Mouse (Mus musculus) midbrain, embryonic 11.5 days (tissue): ENCODE results near the gene Bmper. TPM values are rescaled to one million over a fixed set of nuclear protein-coding genes. Genes with fewer than 3 reads are reported as not detected.

Experiments used
- ATAC-seq: fragments of 200-750 bp; cut with Nextera tagmentation; 2 replicates; pipeline ENCODE4 v1.8.0; 2017; ENCODE audit warnings: moderate TSS enrichment, moderate library complexity; ENCODE audit not compliant: low FRiP score
- DNase-seq: peaks from one replicate; pipeline ENCODE4 v3.0.0; 2015; ENCODE audit warnings: low spot score; ENCODE audit errors: missing footprints
- H3K27ac ChIP-seq: fragments of 300-500 bp; sonication (generic); 2 replicates; pipeline ENCODE4 v1.5.1; 2014; ENCODE audit warnings: low read depth, low read length
- H3K27me3 ChIP-seq: fragments of 300-500 bp; sonication (generic); 2 replicates; pipeline ENCODE4 v1.6.1; 2014; ENCODE audit warnings: mild to moderate bottlenecking, low read length, moderate library complexity, mixed read lengths; ENCODE audit not compliant: control insufficient read depth, insufficient read depth
- H3K36me3 ChIP-seq: fragments of 300-500 bp; sonication (generic); 2 replicates; pipeline ENCODE4 v1.6.1; 2014; ENCODE audit warnings: mild to moderate bottlenecking, low read length, moderate library complexity, mixed read lengths; ENCODE audit not compliant: control insufficient read depth, insufficient read depth
- H3K4me1 ChIP-seq: fragments of 300-500 bp; sonication (generic); 2 replicates; pipeline ENCODE4 v1.6.1; 2014; ENCODE audit warnings: low read length; ENCODE audit not compliant: control insufficient read depth, insufficient read depth
- H3K4me2 ChIP-seq: fragments of 300-500 bp; sonication (generic); 2 replicates; pipeline ENCODE4 v1.6.1; 2014; ENCODE audit warnings: mild to moderate bottlenecking, moderate library complexity
- H3K4me3 ChIP-seq: fragments of 300-500 bp; sonication (generic); 2 replicates; pipeline ENCODE4 v1.5.1; 2014; ENCODE audit warnings: low read depth, low read length
- H3K9ac ChIP-seq: fragments of 300-500 bp; sonication (generic); 2 replicates; pipeline ENCODE4 v1.6.1; 2014; ENCODE audit warnings: low read length
- H3K9me3 ChIP-seq: fragments of 300-500 bp; sonication (generic); 2 replicates; pipeline ENCODE4 v1.6.1; 2016; ENCODE audit warnings: low read length; ENCODE audit not compliant: control insufficient read depth
- WGBS: fragments of 180-500 bp; shearing (Covaris S2); extraction: QIAGEN DNeasy Blood & Tissue Kit; methylation state at CpG from one replicate; pipeline ENCODE4 v1.1.7; 2014; 5-methylcytosine and 5-hydroxymethylcytosine counted together
- polyA plus RNA-seq: library from polyadenylated mRNA; unstranded; fragments of >200 nt; fragmentation: Nextera tagmentation; extraction: Ambion mirVana; gene quantifications from 2 replicates; pipeline ENCODE4 v1.2.1, GENCODE M21; 2014

The Bmper gene
- 1.4 and 2.7 TPM in 2 replicates for polyA plus RNA-seq

DNA sequence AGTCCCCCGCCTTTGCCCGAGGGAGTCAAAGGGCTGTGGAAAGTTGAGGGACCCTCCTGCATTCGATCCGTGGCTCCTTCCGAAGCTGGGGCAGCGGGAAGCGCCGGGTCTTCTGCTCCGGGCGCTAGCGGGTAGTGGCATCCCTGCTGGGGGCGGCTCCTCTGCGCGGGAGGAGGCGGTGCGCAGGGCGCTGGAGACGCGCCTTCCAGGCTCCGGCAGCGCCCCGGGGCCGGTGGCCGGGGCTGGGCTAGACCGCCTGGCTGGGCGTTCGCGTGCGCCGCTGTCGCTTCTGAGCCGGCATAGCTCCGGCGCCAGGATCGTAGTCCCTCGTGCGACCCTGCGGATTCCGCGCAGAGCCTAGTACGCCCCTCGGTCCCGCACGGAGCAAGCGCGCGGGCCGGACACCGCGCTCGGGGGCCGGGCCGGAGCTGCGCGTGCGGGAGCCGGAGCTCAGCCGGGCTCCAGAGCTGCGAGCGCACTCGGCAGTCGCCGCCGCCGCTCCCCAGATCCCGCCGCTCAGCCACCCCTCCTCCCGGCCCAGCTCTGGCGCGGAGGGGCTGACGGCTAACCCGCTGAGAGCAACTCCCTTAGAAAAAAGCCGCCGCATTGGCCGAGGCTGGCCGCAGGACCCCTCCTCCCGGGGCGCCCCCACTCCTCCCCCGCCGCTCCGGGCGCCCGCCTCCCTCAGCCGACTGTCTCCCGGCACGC is at the start of gene Bmper:
Gene Bmper (plus strand): TSS at position 236 of the 708 bp plus-strand sequence.
- under 1% methylated on average over 77 of the region's 86 CpGs for WGBS
- Histone ChIP-seq H3K4me2 (peak within 1 kb of the TSS; percentile 97), H3K4me1 (no peaks in the 10 kb centered on the region)

DNA sequence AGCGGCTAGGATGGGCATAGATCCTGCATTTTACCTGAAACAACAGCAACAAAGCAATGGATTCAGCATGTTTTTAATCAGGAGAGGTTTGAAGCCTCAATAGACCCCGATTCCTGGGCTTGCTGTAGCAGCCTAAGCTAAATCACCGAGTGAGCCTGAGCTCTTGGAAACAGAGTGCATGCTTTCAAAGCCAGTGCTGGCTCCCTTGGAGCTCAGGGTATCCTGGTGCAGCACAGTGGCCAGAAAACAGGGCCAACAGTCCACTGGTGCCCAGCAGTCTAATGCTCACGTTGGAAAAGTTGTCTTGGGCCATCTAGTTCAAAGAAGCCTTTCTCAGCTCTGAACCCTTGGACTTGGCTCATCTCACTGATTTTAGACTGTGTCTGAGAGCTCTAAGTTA is 45.4 kb upstream of the Bmper start:
- ATAC-seq (no peak), DNase-seq (no peak)
- no peak overlapping the region for H3K27ac ChIP-seq
- H3K9ac ChIP-seq = no peak overlapping the region
- no peak overlapping the region for H3K4me3 ChIP-seq
- H3K4me2 ChIP-seq = no peak overlapping the region
- H3K4me1 ChIP-seq = no peaks in the 10 kb centered on the region
- 77% methylated on average over 4 of the region's 4 CpGs for WGBS
- no peaks in the 10 kb centered on the region for H3K27me3 ChIP-seq
- H3K36me3 ChIP-seq = no peaks in the 10 kb centered on the region
- no peaks in the 10 kb centered on the region for H3K9me3 ChIP-seq

More for the DNA sequence above, at the start of gene Bmper:
- peak; percentile 95 for DNase-seq
- Histone ChIP-seq H3K9me3 (no peaks in the 10 kb centered on the region), H3K27me3 (peaks cover 31% of the 10 kb centered on the region), H3K4me3 (peak within 1 kb of the TSS; percentile 62), H3K27ac (no peak within 1 kb of the TSS; the same call in 1 of the 2 replicates), H3K9ac (peak within 1 kb of the TSS; percentile 75), H3K36me3 (no peaks in the 10 kb centered on the region)
- peak; percentile 90 for ATAC-seq

DNA sequence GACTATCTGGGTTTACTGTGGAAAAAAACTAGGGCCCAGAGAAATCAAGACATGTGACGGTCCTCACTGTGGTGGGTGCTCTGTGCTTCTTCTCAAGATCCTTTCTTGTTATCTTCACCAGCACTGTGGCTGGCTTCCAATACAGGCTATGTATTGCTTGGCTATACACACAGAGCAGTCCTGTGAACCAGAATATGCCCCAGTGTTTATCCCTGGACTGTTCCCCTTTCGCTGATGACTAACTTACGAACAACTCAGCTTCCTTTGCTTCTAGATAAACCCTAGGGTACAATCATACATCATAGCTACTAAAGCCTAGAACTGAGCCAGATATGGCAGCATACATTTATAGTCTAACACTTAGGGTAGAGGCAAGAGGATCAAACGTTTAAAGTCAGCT is 35.7 kb upstream of the Bmper start:
- ATAC-seq (no peak), DNase-seq (no peak)
- no peak overlapping the region for H3K27ac ChIP-seq
- WGBS = 90% methylated on average over 4 of the region's 4 CpGs
- H3K9ac ChIP-seq = no peak overlapping the region
- H3K9me3 ChIP-seq = no peaks in the 10 kb centered on the region
- H3K4me1 ChIP-seq = no peaks in the 10 kb centered on the region
- no peaks in the 10 kb centered on the region for H3K36me3 ChIP-seq
- H3K4me2 ChIP-seq = no peak overlapping the region
- no peaks in the 10 kb centered on the region for H3K27me3 ChIP-seq
- no peak overlapping the region for H3K4me3 ChIP-seq

- no peak overlapping the region for H3K9ac ChIP-seq
- no peaks in the 10 kb centered on the region for H3K27me3 ChIP-seq
- no peak overlapping the region for H3K27ac ChIP-seq
- H3K4me3 ChIP-seq = no peak overlapping the region
- 72% methylated on average over 4 of the region's 4 CpGs for WGBS
- DNase-seq (no peak), ATAC-seq (no peak)
- no peaks in the 10 kb centered on the region for H3K36me3 ChIP-seq
- no peaks in the 10 kb centered on the region for H3K9me3 ChIP-seq
- H3K4me1 ChIP-seq = no peaks in the 10 kb centered on the region
- H3K4me2 ChIP-seq = no peak overlapping the region
These were observed 34.7 kb upstream of the Bmper start for GRCm38 (mm10) chr9:23188136-23188535.

GRCm38 (mm10) chr9:23190950-23191349 is 31.9 kb upstream of the Bmper start:
- WGBS = 78% methylated on average over 1 of the region's 1 CpGs
- Histone ChIP-seq H3K36me3 (no peaks in the 10 kb centered on the region), H3K9me3 (no peaks in the 10 kb centered on the region), H3K27ac (no peak overlapping the region), H3K27me3 (no peaks in the 10 kb centered on the region), H3K4me1 (no peaks in the 10 kb centered on the region), H3K4me3 (no peak overlapping the region), H3K9ac (no peak overlapping the region), H3K4me2 (no peak overlapping the region)
- ATAC-seq = no peak
- DNase-seq = no peak

DNA sequence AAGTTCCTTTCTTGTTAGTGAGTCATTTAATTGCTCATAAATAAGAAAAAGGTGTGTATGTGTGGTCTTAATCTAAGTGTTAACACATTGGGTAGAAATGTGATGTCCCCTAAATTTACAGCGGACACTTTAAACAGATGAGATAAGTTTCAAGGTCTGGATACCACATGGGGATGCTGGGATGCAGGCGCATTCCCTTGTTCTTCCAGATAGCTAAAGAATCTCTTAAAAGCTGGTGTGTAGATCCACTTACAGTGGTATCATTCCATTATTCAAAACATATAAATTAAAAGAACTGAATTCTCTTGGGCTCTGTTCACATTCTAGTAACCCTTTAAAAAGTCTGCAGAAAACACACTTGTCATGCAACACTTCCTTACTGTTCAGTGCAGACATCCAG is 31.4 kb upstream of the Bmper start:
- Histone ChIP-seq H3K4me3 (no peak overlapping the region), H3K4me2 (no peak overlapping the region), H3K4me1 (no peaks in the 10 kb centered on the region), H3K9ac (no peak overlapping the region), H3K9me3 (no peaks in the 10 kb centered on the region), H3K27me3 (no peaks in the 10 kb centered on the region), H3K27ac (no peak overlapping the region), H3K36me3 (no peaks in the 10 kb centered on the region)
- DNase-seq (no peak), ATAC-seq (no peak)
- WGBS = 87% methylated on average over 2 of the region's 2 CpGs

DNA sequence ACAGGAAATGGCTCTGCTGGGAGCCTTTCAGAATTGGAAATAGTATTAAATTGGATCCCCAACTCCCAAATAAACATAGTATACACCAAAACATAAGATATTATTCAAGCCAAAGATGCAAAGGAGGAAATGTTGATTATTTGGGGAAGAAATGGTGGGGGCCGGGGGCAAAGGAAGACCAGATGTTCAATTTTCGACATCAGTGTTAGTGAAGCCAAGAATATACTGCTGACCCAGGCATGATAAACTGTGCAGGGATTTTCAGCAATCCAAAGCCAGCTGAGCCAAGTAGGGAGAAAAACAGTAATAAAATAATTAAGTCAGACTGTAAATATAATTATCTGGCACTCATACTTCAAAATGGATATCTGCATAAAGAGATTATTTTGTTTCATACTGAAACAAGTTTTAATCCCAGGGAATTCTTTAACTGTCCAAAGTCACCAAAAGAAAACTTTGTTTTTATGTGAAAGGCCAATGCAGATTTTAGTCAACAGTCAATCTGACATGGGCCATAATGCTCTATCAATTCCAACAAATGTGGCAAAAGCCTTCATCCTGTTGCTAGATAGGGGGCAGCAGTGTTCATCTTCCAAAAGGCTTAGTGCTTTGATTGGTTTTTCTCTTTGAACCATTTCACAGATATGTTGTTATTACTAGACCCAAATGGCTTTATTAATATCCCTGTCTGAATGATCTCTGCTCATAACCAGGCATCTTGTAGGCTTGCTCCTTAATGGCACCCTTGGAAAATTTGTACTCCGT is 30.1 kb upstream of the Bmper start:
- no peak overlapping the region for H3K9ac ChIP-seq
- 86% methylated on average over 3 of the region's 3 CpGs for WGBS
- no peaks in the 10 kb centered on the region for H3K4me1 ChIP-seq
- no peak overlapping the region for H3K4me2 ChIP-seq
- H3K27ac ChIP-seq = no peak overlapping the region
- H3K4me3 ChIP-seq = no peak overlapping the region
- H3K36me3 ChIP-seq = no peaks in the 10 kb centered on the region
- ATAC-seq (no peak), DNase-seq (no peak)
- no peaks in the 10 kb centered on the region for H3K9me3 ChIP-seq
- no peaks in the 10 kb centered on the region for H3K27me3 ChIP-seq

DNA sequence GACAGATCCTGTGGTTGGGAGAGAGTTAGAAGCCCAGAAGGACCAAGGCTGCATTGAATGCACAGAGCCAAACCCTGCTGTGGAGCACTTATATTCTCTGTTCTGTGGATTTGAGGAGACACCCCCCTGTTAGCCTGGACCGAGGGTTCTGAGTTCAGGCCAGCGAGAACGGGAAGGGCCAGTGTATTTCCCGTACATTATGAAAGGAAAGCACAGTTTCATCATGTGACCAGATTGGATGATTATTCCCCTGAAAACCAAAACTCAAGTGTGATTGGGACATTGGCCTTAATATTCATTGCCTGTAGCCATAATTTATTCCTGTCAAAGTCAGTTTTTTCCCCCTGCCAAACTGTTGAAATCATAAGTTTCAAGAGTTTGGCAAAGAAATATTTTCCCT is 23.9 kb upstream of the Bmper start:
- 89% methylated on average over 4 of the region's 4 CpGs for WGBS
- peaks cover 8% of the 10 kb centered on the region for H3K4me1 ChIP-seq
- ATAC-seq = no peak
- no peaks in the 10 kb centered on the region for H3K36me3 ChIP-seq
- H3K27me3 ChIP-seq = no peaks in the 10 kb centered on the region
- DNase-seq = no peak
- H3K4me2 ChIP-seq = no peak overlapping the region
- H3K9ac ChIP-seq = no peak overlapping the region
- H3K27ac ChIP-seq = no peak overlapping the region
- H3K9me3 ChIP-seq = no peaks in the 10 kb centered on the region
- H3K4me3 ChIP-seq = no peak overlapping the region

GRCm38 (mm10) chr9:23199841-23200240 is 23.0 kb upstream of the Bmper start:
- Histone ChIP-seq H3K9me3 (no peaks in the 10 kb centered on the region), H3K4me2 (no peak overlapping the region), H3K36me3 (no peaks in the 10 kb centered on the region), H3K4me1 (peaks cover 16% of the 10 kb centered on the region), H3K27me3 (no peaks in the 10 kb centered on the region), H3K27ac (no peak overlapping the region), H3K4me3 (no peak overlapping the region), H3K9ac (no peak overlapping the region)
- WGBS = 82% methylated on average over 1 of the region's 1 CpGs
- ATAC-seq (no peak), DNase-seq (no peak)
